Mouse (Mus musculus) hindbrain, embryonic 16.5 days (tissue): Measurements from ENCODE around the gene Cyp2d11. TPM values are rescaled to one million over a fixed set of nuclear protein-coding genes. Genes with fewer than 3 reads are reported as not detected.
"Not testable (repeated sequence)": the region's sequence is repeated elsewhere in the genome, so short reads cannot be mapped to it uniquely, and the experiment has no call there.

Experiments used
- ATAC-seq: fragments of 200-750 bp; cut with Nextera tagmentation; 2 replicates; pipeline ENCODE4 v1.8.0; 2017; ENCODE audit warnings: moderate TSS enrichment, moderate library complexity
- H3K27ac ChIP-seq: fragments of 300-500 bp; sonication (generic); 2 replicates; pipeline ENCODE4 v1.5.1; 2014; ENCODE audit warnings: low read depth, mild to moderate bottlenecking, control low read depth, low read length, moderate library complexity
- H3K27me3 ChIP-seq: fragments of 300-500 bp; sonication (generic); replicated peaks from 2 replicates; pipeline ENCODE4 v1.6.1; 2014; ENCODE audit warnings: low read length; ENCODE audit not compliant: control insufficient read depth, insufficient read depth
- H3K36me3 ChIP-seq: fragments of 300-500 bp; sonication (generic); 2 replicates; pipeline ENCODE4 v1.6.1; 2014; ENCODE audit warnings: mild to moderate bottlenecking, low read length, moderate library complexity, mixed read lengths; ENCODE audit not compliant: control insufficient read depth, insufficient read depth
- H3K4me1 ChIP-seq: fragments of 300-500 bp; sonication (generic); 2 replicates; pipeline ENCODE4 v1.6.1; 2014; ENCODE audit warnings: low read depth, low read length; ENCODE audit not compliant: control insufficient read depth, insufficient read depth
- H3K4me2 ChIP-seq: fragments of 300-500 bp; sonication (generic); 2 replicates; pipeline ENCODE4 v1.6.1; 2014; ENCODE audit warnings: mild to moderate bottlenecking, low read length, control low read depth, moderate library complexity
- H3K4me3 ChIP-seq: fragments of 300-500 bp; sonication (generic); 2 replicates; pipeline ENCODE4 v1.5.1; 2014; ENCODE audit warnings: mild to moderate bottlenecking, low read length, control low read depth, moderate library complexity
- H3K9ac ChIP-seq: fragments of 300-500 bp; sonication (generic); 2 replicates; pipeline ENCODE4 v1.6.1; 2014; ENCODE audit warnings: low read depth, mild to moderate bottlenecking, control low read depth, low read length, moderate library complexity
- H3K9me3 ChIP-seq: fragments of 300-500 bp; sonication (generic); 2 replicates; pipeline ENCODE4 v1.6.1; 2014; ENCODE audit warnings: mild to moderate bottlenecking, low read length, moderate library complexity; ENCODE audit not compliant: control insufficient read depth
- WGBS: fragments of 180-500 bp; shearing (Covaris S2); extraction: QIAGEN DNeasy Blood & Tissue Kit; methylation state at CpG from one replicate; pipeline ENCODE4 v1.1.7; 2014; 5-methylcytosine and 5-hydroxymethylcytosine counted together
- polyA plus RNA-seq: library from polyadenylated mRNA; unstranded; fragments of >200 nt; fragmentation: Nextera tagmentation; extraction: Ambion mirVana; gene quantifications from 2 replicates; pipeline ENCODE4 v1.2.1, GENCODE M21; 2015

Gene Cyp2d11
- polyA plus RNA-seq, 1 experiment from 2014 or later, result not detected

GRCm38 (mm10) chr15:82395955-82396354, 2.1 kb upstream of the Cyp2d11 start:
- H3K9ac ChIP-seq, H3K27me3 ChIP-seq, H3K4me2 ChIP-seq, H3K36me3 ChIP-seq, H3K4me1 ChIP-seq, H3K27ac ChIP-seq, H3K4me3 ChIP-seq, ATAC-seq, H3K9me3 ChIP-seq: not testable (repeated sequence)
- 90% methylated on average over 3 of the region's 3 CpGs for WGBS

GRCm38 (mm10) chr15:82389916-82390315, 3.9 kb downstream of the Cyp2d11 start:
- 93% methylated on average over 10 of the region's 10 CpGs for WGBS
- H3K27ac ChIP-seq, H3K36me3 ChIP-seq, ATAC-seq, H3K27me3 ChIP-seq, H3K9me3 ChIP-seq, H3K4me2 ChIP-seq, H3K9ac ChIP-seq, H3K4me3 ChIP-seq, H3K4me1 ChIP-seq: not testable (repeated sequence)

- H3K4me3 ChIP-seq, result no peak overlapping the region
- H3K27ac ChIP-seq, result no peak overlapping the region
- ATAC-seq, result no peak
Measured at GRCm38 (mm10) chr15:82385729-82386128, 8.1 kb downstream of the Cyp2d11 start.

GRCm38 (mm10) chr15:82382441-82382840, 11.4 kb downstream of the Cyp2d11 start:
- Histone ChIP-seq H3K9me3 (no peaks in the 10 kb centered on the region), H3K4me2 (no peak overlapping the region), H3K4me3 (no peak overlapping the region), H3K36me3 (no peaks in the 10 kb centered on the region), H3K27me3 (no peaks in the 10 kb centered on the region), H3K9ac (no peak overlapping the region), H3K4me1 (peaks cover 7% of the 10 kb centered on the region), H3K27ac (no peak overlapping the region)
- 91% methylated on average over 2 of the region's 2 CpGs for WGBS
- ATAC-seq, result no peak

More at GRCm38 (mm10) chr15:82385729-82386128, 8.1 kb downstream of the Cyp2d11 start:
- Histone ChIP-seq H3K27me3 (no peaks in the 10 kb centered on the region), H3K4me1 (peaks cover 5% of the 10 kb centered on the region), H3K36me3 (no peaks in the 10 kb centered on the region), H3K9ac (no peak overlapping the region), H3K9me3 (no peaks in the 10 kb centered on the region), H3K4me2 (no peak overlapping the region)
- 98% methylated on average over 2 of the region's 2 CpGs for WGBS

GRCm38 (mm10) chr15:82380714-82381062, 13.1 kb downstream of the Cyp2d11 start:
- peak overlapping the region; percentile 26 for H3K4me3 ChIP-seq
- H3K36me3 ChIP-seq, result no peaks in the 10 kb centered on the region
- 28% methylated on average over 7 of the region's 7 CpGs for WGBS
- H3K4me2 ChIP-seq, result peak overlapping the region; percentile 71
- no peak for ATAC-seq
- no peaks in the 10 kb centered on the region for H3K9me3 ChIP-seq
- H3K27ac ChIP-seq, result no peak overlapping the region
- peak overlapping the region; percentile 54 for H3K9ac ChIP-seq
- H3K27me3 ChIP-seq, result no peaks in the 10 kb centered on the region
- H3K4me1 ChIP-seq, result peaks cover 7% of the 10 kb centered on the region

GRCm38 (mm10) chr15:82379871-82380713, 13.7 kb downstream of the Cyp2d11 start, which contains the start of gene Cyp2d22:
TSS of gene Cyp2d22 (minus strand) at chr15:82380260.
- H3K4me3 ChIP-seq, result peak within 1 kb of the TSS; percentile 26
- H3K27ac ChIP-seq, result no peak within 1 kb of the TSS; the same call in 1 of the 2 replicates

GRCm38 (mm10) chr15:82379511-82379870, 14.3 kb downstream of the Cyp2d11 start:
- peak overlapping the region; percentile 71 for H3K4me2 ChIP-seq
- H3K9me3 ChIP-seq, result no peaks in the 10 kb centered on the region
- peak overlapping the region; percentile 15; the same call in 1 of the 2 replicates for H3K9ac ChIP-seq
- H3K4me1 ChIP-seq, result peaks cover 7% of the 10 kb centered on the region
- H3K4me3 ChIP-seq, result peak overlapping the region; percentile 26
- H3K36me3 ChIP-seq, result no peaks in the 10 kb centered on the region
- H3K27ac ChIP-seq, result no peak overlapping the region
- H3K27me3 ChIP-seq, result no peaks in the 10 kb centered on the region
- ATAC-seq, result no peak; the same call in 1 of the 2 replicates
- 31% methylated on average over 7 of the region's 7 CpGs for WGBS

More at GRCm38 (mm10) chr15:82379871-82380713, 13.7 kb downstream of the Cyp2d11 start, which contains the start of gene Cyp2d22:
- no peaks in the 10 kb centered on the region for H3K27me3 ChIP-seq
- H3K36me3 ChIP-seq, result no peaks in the 10 kb centered on the region
- peaks cover 7% of the 10 kb centered on the region for H3K4me1 ChIP-seq
- peak within 1 kb of the TSS; percentile 71 for H3K4me2 ChIP-seq
- 2% methylated on average over 21 of the region's 24 CpGs for WGBS
- H3K9ac ChIP-seq, result peak within 1 kb of the TSS; percentile 54
- H3K9me3 ChIP-seq, result no peaks in the 10 kb centered on the region
- ATAC-seq, result peak; percentile 80

- Histone ChIP-seq H3K36me3 (no peaks in the 10 kb centered on the region), H3K9ac (no peak overlapping the region), H3K4me3 (no peak overlapping the region), H3K4me1 (peaks cover 7% of the 10 kb centered on the region), H3K27ac (no peak overlapping the region), H3K4me2 (no peak overlapping the region; the same call in 1 of the 2 replicates), H3K27me3 (no peaks in the 10 kb centered on the region), H3K9me3 (no peaks in the 10 kb centered on the region)
- 48% methylated on average over 15 of the region's 15 CpGs for WGBS
- no peak for ATAC-seq
Measured at GRCm38 (mm10) chr15:82378261-82379180, 15.3 kb downstream of the Cyp2d11 start.

GRCm38 (mm10) chr15:82377701-82378100, 16.1 kb downstream of the Cyp2d11 start:
- Histone ChIP-seq H3K4me2 (no peak overlapping the region), H3K4me3 (no peak overlapping the region), H3K27ac (no peak overlapping the region), H3K9me3 (no peaks in the 10 kb centered on the region), H3K9ac (no peak overlapping the region), H3K4me1 (peaks cover 7% of the 10 kb centered on the region), H3K36me3 (no peaks in the 10 kb centered on the region), H3K27me3 (no peaks in the 10 kb centered on the region)
- WGBS, result 82% methylated on average over 5 of the region's 5 CpGs
- no peak for ATAC-seq
